Mouse (Mus musculus): ENCODE results near the gene Apobec1. TPM values are rescaled to one million over a fixed set of nuclear protein-coding genes. Genes with fewer than 3 reads are reported as not detected.

Apobec1 gene
- polyA plus RNA-seq, 1 experiment from 2014 or later, result 3.4 TPM

DNA sequence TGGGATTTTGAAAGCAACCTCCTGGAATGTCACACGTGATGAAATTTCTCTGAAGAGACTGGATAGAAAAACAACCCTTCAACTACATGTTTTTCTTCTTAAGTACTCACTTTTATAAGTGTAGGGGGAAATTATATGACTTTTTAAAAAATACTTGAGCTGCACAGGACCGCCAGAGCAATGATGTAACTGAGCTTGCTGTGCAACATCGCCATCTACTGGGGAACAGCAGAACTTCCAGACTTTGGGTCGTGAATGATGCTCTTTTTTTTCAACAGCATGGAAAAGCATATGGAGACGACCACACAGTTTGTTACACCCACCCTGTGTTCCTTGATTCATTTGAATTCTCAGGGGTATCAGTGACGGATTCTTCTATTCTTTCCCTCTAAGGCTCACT is 39.8 kb downstream of the Apobec1 start:
- Histone ChIP-seq H3K4me2 (ENCODE audit: low read length) (peak overlapping the region; percentile 9; the same call in 1 of the 2 replicates), H3K27me3 (replicated peaks; ENCODE audit: control insufficient read depth, insufficient read depth, low read length) (peaks cover 5% of the 10 kb centered on the region; the same call in 1 of the 2 replicates), H3K4me3 (ENCODE audit: low read depth, low read length) (no peak overlapping the region), H3K9me3 (ENCODE audit: control insufficient read depth, low read length) (no peaks in the 10 kb centered on the region), H3K4me1 (replicated peaks; ENCODE audit: control insufficient read depth, insufficient read depth, low read length) (no peaks in the 10 kb centered on the region), H3K9ac (ENCODE audit: low read length) (no peak overlapping the region), H3K36me3 (ENCODE audit: control insufficient read depth, insufficient read depth, low read length) (no peaks in the 10 kb centered on the region), H3K27ac (ENCODE audit: low read depth) (no peak overlapping the region)
- no peak for ATAC-seq (replicated peaks; ENCODE audit: low FRiP score, low TSS enrichment, low read depth)
- DNase-seq (ENCODE audit: low spot score), result peak; percentile 80
- WGBS, result 3% methylated on average over 6 of the region's 6 CpGs

DNA sequence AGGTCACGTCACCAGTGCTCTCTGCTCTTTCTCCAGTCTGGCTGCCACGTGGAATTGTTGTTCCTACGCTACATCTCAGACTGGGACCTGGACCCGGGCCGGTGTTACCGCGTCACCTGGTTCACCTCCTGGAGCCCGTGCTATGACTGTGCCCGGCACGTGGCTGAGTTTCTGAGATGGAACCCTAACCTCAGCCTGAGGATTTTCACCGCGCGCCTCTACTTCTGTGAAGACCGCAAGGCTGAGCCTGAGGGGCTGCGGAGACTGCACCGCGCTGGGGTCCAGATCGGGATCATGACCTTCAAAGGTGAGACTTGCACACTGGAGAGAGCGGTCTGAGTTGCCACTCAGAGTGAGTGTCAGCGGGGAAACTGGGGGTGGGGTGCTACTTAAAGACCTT is 41.2 kb downstream of the Apobec1 start:
- 81% methylated on average over 20 of the region's 20 CpGs for WGBS
- H3K27me3 ChIP-seq (replicated peaks; ENCODE audit: control insufficient read depth, insufficient read depth, low read length), result peaks cover 7% of the 10 kb centered on the region; the same call in 1 of the 2 replicates
- no peaks in the 10 kb centered on the region for H3K9me3 ChIP-seq (ENCODE audit: control insufficient read depth, low read length)
- no peaks in the 10 kb centered on the region for H3K4me1 ChIP-seq (replicated peaks; ENCODE audit: control insufficient read depth, insufficient read depth, low read length)
- H3K9ac ChIP-seq (ENCODE audit: low read length), result no peak overlapping the region
- no peak overlapping the region for H3K4me3 ChIP-seq (ENCODE audit: low read depth, low read length)
- no peak for DNase-seq (ENCODE audit: low spot score)
- ATAC-seq (replicated peaks; ENCODE audit: low FRiP score, low TSS enrichment, low read depth), result peak; percentile 48; the same call in 1 of the 2 replicates
- H3K27ac ChIP-seq (ENCODE audit: low read depth), result no peak overlapping the region
- no peaks in the 10 kb centered on the region for H3K36me3 ChIP-seq (ENCODE audit: control insufficient read depth, insufficient read depth, low read length)
- no peak overlapping the region for H3K4me2 ChIP-seq (ENCODE audit: low read length)

DNA sequence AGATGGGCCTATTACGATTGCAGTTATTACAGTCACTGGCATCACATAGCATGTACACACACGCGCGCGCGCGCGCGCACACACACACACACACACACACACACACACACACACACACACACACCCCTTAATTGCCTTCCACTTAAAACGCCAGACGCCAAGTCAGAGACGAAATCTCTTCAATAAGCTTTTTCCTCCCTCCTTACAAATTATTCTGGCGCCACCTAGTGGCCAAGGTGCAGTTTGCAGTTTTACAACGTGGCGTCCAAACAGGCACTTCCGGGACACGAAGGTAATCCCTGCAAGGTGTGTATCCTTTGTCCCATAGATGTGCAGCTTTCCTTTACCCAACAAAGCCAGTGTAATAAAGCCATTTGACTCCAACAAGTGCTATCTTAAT is 41.8 kb downstream of the Apobec1 start:
- no peak overlapping the region for H3K4me3 ChIP-seq (ENCODE audit: low read depth, low read length)
- ATAC-seq (replicated peaks; ENCODE audit: low FRiP score, low TSS enrichment, low read depth), result 0 out of 2 replicates have a peak, but pooled peaks have one; percentile 41
- 10% methylated on average over 17 of the region's 17 CpGs for WGBS

DNA sequence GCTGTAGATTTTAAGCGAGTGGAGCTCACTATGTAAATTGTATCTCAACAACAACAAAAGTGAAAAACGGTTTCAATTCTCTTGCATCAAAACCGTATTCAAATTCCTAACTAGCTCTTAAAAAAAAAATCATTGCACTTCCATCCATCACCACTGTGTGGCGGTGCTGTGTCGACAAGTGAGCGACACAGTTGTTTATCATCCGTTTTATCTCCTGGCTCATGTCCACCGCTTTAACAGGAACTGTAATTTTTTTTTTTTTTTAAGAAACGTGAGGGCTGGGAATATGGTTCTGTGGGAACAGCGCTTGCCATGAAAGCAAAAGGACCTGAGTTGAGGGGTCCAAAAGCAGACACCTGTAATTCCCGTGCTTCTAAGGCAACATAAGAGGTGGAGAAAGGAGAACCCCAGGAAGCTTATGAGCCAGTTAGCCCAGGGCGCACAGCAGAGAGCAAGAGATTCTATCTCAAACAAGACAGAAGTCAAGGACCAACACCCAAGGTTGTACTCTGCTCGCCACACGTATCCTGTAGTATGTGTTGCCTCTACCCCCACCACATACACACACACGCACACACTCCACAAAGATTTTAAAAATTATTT is 45.2 kb downstream of the Apobec1 start:
- 0 out of 2 replicates have a peak overlapping the region, but pooled peaks have one; percentile 9 for H3K4me2 ChIP-seq (ENCODE audit: low read length)
- ATAC-seq (replicated peaks; ENCODE audit: low FRiP score, low TSS enrichment, low read depth) (no peak), DNase-seq (ENCODE audit: low spot score) (peak; percentile 79)
- no peak overlapping the region for H3K27ac ChIP-seq (ENCODE audit: low read depth)
- no peaks in the 10 kb centered on the region for H3K4me1 ChIP-seq (replicated peaks; ENCODE audit: control insufficient read depth, insufficient read depth, low read length)
- no peaks in the 10 kb centered on the region for H3K9me3 ChIP-seq (ENCODE audit: control insufficient read depth, low read length)
- H3K4me3 ChIP-seq (ENCODE audit: low read depth, low read length), result no peak overlapping the region
- H3K9ac ChIP-seq (ENCODE audit: low read length), result no peak overlapping the region
- H3K27me3 ChIP-seq (replicated peaks; ENCODE audit: control insufficient read depth, insufficient read depth, low read length), result peaks cover 4% of the 10 kb centered on the region; the same call in 1 of the 2 replicates
- 23% methylated on average over 15 of the region's 15 CpGs for WGBS
- no peaks in the 10 kb centered on the region for H3K36me3 ChIP-seq (ENCODE audit: control insufficient read depth, insufficient read depth, low read length)

More for the DNA sequence above, 41.8 kb downstream of the Apobec1 start:
- H3K36me3 ChIP-seq (ENCODE audit: control insufficient read depth, insufficient read depth, low read length), result no peaks in the 10 kb centered on the region
- no peaks in the 10 kb centered on the region for H3K4me1 ChIP-seq (replicated peaks; ENCODE audit: control insufficient read depth, insufficient read depth, low read length)
- no peaks in the 10 kb centered on the region for H3K9me3 ChIP-seq (ENCODE audit: control insufficient read depth, low read length)
- H3K27ac ChIP-seq (ENCODE audit: low read depth), result no peak overlapping the region
- peak; percentile 87 for DNase-seq (ENCODE audit: low spot score)
- H3K9ac ChIP-seq (ENCODE audit: low read length), result no peak overlapping the region
- peak overlapping the region; percentile 37 for H3K4me2 ChIP-seq (ENCODE audit: low read length)
- H3K27me3 ChIP-seq (replicated peaks; ENCODE audit: control insufficient read depth, insufficient read depth, low read length), result peaks cover 10% of the 10 kb centered on the region; the same call in 1 of the 2 replicates

DNA sequence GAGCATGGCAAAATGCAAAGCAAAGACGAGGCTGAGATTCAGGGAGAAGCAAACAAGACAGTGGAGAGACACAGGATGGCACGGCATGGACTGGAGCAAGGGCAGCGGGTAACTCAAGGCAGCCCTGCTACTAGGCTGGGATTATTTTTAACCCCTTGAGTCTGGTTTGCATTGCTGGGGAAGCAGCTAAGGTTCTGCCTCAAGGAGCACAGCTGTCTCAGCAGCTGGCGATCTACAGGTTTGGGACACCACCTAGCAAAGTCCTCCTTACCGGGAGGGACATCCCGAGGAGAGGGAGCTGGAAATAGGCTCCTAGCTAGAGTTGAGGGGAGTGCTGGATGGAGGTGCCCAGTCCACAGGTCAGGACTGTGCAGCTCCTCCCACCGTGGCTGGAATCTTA is 47.0 kb downstream of the Apobec1 start:
- Histone ChIP-seq H3K27ac (ENCODE audit: low read depth) (no peak overlapping the region), H3K27me3 (replicated peaks; ENCODE audit: control insufficient read depth, insufficient read depth, low read length) (peaks cover 4% of the 10 kb centered on the region; the same call in 1 of the 2 replicates), H3K4me3 (ENCODE audit: low read depth, low read length) (no peak overlapping the region), H3K4me1 (replicated peaks; ENCODE audit: control insufficient read depth, insufficient read depth, low read length) (no peaks in the 10 kb centered on the region), H3K36me3 (ENCODE audit: control insufficient read depth, insufficient read depth, low read length) (no peaks in the 10 kb centered on the region), H3K4me2 (ENCODE audit: low read length) (no peak overlapping the region), H3K9ac (ENCODE audit: low read length) (no peak overlapping the region), H3K9me3 (ENCODE audit: control insufficient read depth, low read length) (no peaks in the 10 kb centered on the region)
- 36% methylated on average over 7 of the region's 7 CpGs for WGBS
- no peak for DNase-seq (ENCODE audit: low spot score)
- no peak for ATAC-seq (replicated peaks; ENCODE audit: low FRiP score, low TSS enrichment, low read depth)

DNA sequence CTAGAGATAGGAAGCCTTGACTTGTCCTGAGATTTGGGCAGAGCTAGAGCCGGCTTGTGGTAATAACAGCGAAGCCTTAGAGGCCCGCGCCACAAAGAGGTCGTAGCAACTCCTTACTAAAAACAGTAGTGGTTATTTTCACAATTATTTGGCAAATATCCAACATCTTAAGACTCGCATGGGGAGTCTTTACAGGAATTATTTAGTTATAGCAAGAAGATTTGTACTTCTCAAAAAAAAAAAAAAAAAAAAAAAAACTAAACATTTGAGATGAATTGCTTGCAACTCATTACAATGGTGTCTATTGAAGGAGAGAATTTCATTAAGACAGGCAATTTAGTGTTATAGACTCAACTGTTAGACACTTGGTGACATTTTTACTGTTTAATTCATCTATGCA is 48.1 kb downstream of the Apobec1 start:
- Histone ChIP-seq H3K4me1 (replicated peaks; ENCODE audit: control insufficient read depth, insufficient read depth, low read length) (no peaks in the 10 kb centered on the region), H3K4me2 (ENCODE audit: low read length) (no peak overlapping the region), H3K27ac (ENCODE audit: low read depth) (no peak overlapping the region), H3K9ac (ENCODE audit: low read length) (no peak overlapping the region), H3K4me3 (ENCODE audit: low read depth, low read length) (no peak overlapping the region), H3K9me3 (ENCODE audit: control insufficient read depth, low read length) (no peaks in the 10 kb centered on the region), H3K36me3 (ENCODE audit: control insufficient read depth, insufficient read depth, low read length) (no peaks in the 10 kb centered on the region), H3K27me3 (replicated peaks; ENCODE audit: control insufficient read depth, insufficient read depth, low read length) (peaks cover 4% of the 10 kb centered on the region; the same call in 1 of the 2 replicates)
- WGBS, result 55% methylated on average over 6 of the region's 6 CpGs
- no peak for DNase-seq (ENCODE audit: low spot score)
- ATAC-seq (replicated peaks; ENCODE audit: low FRiP score, low TSS enrichment, low read depth), result no peak

DNA sequence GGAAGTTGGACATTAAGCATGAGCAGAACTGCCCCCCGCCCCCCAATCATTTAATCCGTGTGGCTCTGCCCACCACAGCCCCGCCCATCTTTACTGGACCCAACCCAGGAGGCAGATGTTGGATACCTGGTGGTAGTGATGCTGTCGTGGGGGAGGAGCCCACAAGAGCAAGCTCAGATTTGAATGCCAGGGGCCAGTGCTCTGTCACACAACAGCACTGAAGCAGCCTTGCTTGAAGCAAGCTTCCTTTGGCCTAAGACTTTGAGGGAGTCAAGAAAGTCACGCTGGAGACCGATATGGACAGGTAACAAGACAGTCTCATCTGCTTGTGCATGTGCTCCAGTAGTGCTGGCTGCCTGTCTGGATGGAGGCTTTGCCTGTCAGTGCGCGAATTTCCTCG is 48.6 kb downstream of the Apobec1 start, which contains the start of gene Aicda:
Gene Aicda, plus strand, starts transcription at position 196 of the 400 bp plus-strand sequence.
- Histone ChIP-seq H3K9ac (ENCODE audit: low read length) (no peak within 1 kb of the TSS), H3K4me2 (ENCODE audit: low read length) (no peak within 1 kb of the TSS), H3K27ac (ENCODE audit: low read depth) (no peak within 1 kb of the TSS), H3K27me3 (replicated peaks; ENCODE audit: control insufficient read depth, insufficient read depth, low read length) (peaks cover 4% of the 10 kb centered on the region; the same call in 1 of the 2 replicates), H3K9me3 (ENCODE audit: control insufficient read depth, low read length) (no peaks in the 10 kb centered on the region), H3K4me3 (ENCODE audit: low read depth, low read length) (no peak within 1 kb of the TSS), H3K4me1 (replicated peaks; ENCODE audit: control insufficient read depth, insufficient read depth, low read length) (no peaks in the 10 kb centered on the region), H3K36me3 (ENCODE audit: control insufficient read depth, insufficient read depth, low read length) (no peaks in the 10 kb centered on the region)
- DNase-seq (ENCODE audit: low spot score), result no peak
- WGBS, result 56% methylated on average over 9 of the region's 9 CpGs
- ATAC-seq (replicated peaks; ENCODE audit: low FRiP score, low TSS enrichment, low read depth), result no peak

DNA sequence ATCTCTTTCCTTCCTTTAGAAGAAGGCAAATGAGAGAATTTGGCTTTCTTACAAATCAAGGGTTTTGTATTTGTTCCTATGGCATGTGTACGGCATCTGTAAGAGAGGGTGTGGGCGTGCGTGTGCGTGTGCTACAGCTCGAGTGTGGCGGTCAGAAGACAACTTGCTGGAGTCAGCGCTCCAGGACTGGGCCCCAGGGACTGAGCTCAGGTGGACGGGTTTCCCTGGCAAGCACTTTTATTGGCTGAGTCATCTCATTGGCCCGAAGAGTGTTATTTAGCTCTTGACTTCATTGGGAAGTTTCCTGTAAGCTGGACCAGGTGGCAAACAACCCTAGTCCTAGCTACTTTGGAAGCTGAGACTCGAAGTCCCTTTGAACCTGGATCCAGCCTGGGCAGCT is 56.3 kb downstream of the Apobec1 start:
- DNase-seq (ENCODE audit: low spot score) (no peak), ATAC-seq (replicated peaks; ENCODE audit: low FRiP score, low TSS enrichment, low read depth) (no peak)
- Histone ChIP-seq H3K27ac (ENCODE audit: low read depth) (no peak overlapping the region), H3K27me3 (replicated peaks; ENCODE audit: control insufficient read depth, insufficient read depth, low read length) (no peaks in the 10 kb centered on the region), H3K36me3 (ENCODE audit: control insufficient read depth, insufficient read depth, low read length) (no peaks in the 10 kb centered on the region), H3K4me2 (ENCODE audit: low read length) (no peak overlapping the region), H3K9me3 (ENCODE audit: control insufficient read depth, low read length) (no peaks in the 10 kb centered on the region), H3K9ac (ENCODE audit: low read length) (no peak overlapping the region), H3K4me1 (replicated peaks; ENCODE audit: control insufficient read depth, insufficient read depth, low read length) (no peaks in the 10 kb centered on the region), H3K4me3 (ENCODE audit: low read depth, low read length) (no peak overlapping the region)
- WGBS, result 82% methylated on average over 10 of the region's 10 CpGs
